Mouse (Mus musculus): ENCODE results near the gene Ajm1. TPM values are rescaled to one million over a fixed set of nuclear protein-coding genes. Genes with fewer than 3 reads are reported as not detected.

The Ajm1 gene
- polyA plus RNA-seq, 1 experiment from 2014 or later, result 0.29 TPM

DNA sequence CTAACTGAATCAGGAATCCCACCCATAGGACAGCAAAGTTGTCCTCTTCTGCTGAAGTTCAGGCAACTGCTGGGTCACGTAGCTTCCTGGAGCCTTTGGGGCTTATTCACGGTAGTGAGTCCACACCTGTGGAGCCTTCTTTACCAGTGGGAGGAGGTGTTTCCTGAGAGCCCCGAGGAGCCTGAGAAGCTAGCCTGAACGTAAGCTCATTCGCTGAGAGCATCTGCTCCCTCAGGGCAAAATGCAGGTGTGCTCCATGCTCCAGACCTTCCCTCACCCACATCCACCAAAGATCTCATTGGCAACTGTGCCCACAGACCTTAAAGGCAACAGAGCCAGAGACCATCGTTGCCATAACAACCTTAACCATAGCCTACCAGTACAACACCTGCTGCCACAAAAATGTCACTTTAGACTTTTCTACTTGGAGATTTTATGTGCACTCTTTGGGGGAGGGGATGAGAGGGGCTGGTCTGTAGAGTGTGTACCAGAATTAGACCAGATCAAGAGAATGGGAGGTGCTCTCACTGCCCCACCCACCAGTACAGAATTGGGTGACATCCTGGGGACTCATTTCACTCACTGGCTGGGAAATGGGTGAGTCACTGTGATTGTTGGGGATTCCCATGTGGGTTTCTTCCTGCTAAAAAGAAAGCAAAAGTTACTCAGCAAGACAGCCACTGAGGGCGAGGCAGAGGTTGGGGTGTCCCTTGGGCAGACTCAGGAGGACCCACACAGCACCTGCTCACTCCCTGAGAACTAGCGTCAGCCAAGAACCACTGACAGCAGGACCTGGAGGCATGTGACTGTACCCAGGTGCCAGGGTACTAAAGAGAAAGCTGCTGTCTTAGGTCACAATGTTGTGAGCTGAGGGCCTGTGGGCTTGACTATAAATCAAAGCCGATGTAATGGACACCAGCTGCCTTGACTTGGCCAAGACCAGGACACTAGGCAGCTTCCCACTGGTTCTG is 32.3 kb downstream of the Ajm1 start:
- no peak for DNase-seq (ENCODE audit: low spot score)
- no peak for ATAC-seq (ENCODE audit: low FRiP score, low TSS enrichment)
- 62% methylated on average over 9 of the region's 9 CpGs for WGBS
- no peaks in the 10 kb centered on the region for H3K9me3 ChIP-seq (ENCODE audit: control insufficient read depth, low read length)
- H3K9ac ChIP-seq (ENCODE audit: low read length), result no peak overlapping the region
- no peak overlapping the region for H3K4me2 ChIP-seq (replicated peaks; ENCODE audit: low read depth)
- no peaks in the 10 kb centered on the region for H3K27me3 ChIP-seq (ENCODE audit: control insufficient read depth, insufficient read depth, low read length)
- no peaks in the 10 kb centered on the region for H3K4me1 ChIP-seq (replicated peaks; ENCODE audit: control insufficient read depth, insufficient read depth)
- no peak overlapping the region for H3K4me3 ChIP-seq (ENCODE audit: low read depth, low read length)
- H3K27ac ChIP-seq (replicated peaks), result no peak overlapping the region
- H3K36me3 ChIP-seq (ENCODE audit: control insufficient read depth, insufficient read depth, low read length), result no peaks in the 10 kb centered on the region
- TF ChIP-seq CTCF (IDR thresholded peaks at IDR 0.05; ENCODE audit: low read depth) (no peak), EP300 (optimal IDR thresholded peaks at IDR 0.05) (no peak)

DNA sequence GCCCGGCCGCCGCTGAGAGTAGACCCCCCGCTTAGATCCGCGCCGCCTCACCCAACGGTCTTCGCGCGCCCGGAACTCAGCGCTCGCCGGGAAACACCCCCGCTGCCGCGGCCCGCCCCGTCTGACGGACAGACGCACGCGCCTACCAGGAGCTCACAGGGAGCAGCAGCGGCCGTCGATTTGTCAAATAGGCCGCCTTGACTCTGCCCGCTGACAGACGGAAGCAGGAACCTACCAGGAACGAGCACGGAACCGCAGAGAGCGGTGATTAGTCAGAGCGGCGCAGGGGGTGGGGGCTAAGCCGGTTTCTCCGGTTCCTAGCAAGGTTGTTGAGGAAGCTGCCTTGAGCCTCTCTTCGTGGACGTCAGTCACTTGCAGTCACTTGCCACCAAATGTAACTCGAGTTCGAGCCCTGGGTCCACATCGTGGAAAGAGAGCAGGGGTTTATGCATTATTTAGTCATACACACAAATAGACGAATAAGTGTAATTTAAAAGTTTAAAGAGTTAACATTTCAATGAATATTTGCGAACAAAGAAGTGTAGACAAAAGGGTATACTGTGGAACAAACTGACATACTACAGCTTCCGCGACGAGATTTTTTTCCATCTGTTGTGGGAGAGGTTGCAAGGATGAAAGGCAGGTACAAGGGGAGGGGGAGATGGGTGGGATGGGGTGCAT is 34.6 kb downstream of the Ajm1 start, which contains the start of gene Traf2:
TSS of gene Traf2 (minus strand) at position 130 of the 681 bp plus-strand sequence.
- 2% methylated on average over 48 of the region's 48 CpGs for WGBS
- peak within 1 kb of the TSS; percentile 80 for H3K9ac ChIP-seq (ENCODE audit: low read length)
- H3K27me3 ChIP-seq (ENCODE audit: control insufficient read depth, insufficient read depth, low read length), result no peaks in the 10 kb centered on the region
- peak within 1 kb of the TSS; percentile 61 for H3K27ac ChIP-seq (replicated peaks)
- no peaks in the 10 kb centered on the region for H3K4me1 ChIP-seq (replicated peaks; ENCODE audit: control insufficient read depth, insufficient read depth)
- H3K4me2 ChIP-seq (replicated peaks; ENCODE audit: low read depth), result peak within 1 kb of the TSS; percentile 79
- DNase-seq (ENCODE audit: low spot score), result peak; percentile 99
- peak; percentile 86 for TF ChIP-seq EP300 (optimal IDR thresholded peaks at IDR 0.05)
- no peak for TF ChIP-seq CTCF (IDR thresholded peaks at IDR 0.05; ENCODE audit: low read depth)
- peak within 1 kb of the TSS; percentile 76 for H3K4me3 ChIP-seq (ENCODE audit: low read depth, low read length)
- peak; percentile 100 for ATAC-seq (ENCODE audit: low FRiP score, low TSS enrichment)
- H3K9me3 ChIP-seq (ENCODE audit: control insufficient read depth, low read length), result no peaks in the 10 kb centered on the region
- H3K36me3 ChIP-seq (ENCODE audit: control insufficient read depth, insufficient read depth, low read length), result no peaks in the 10 kb centered on the region

DNA sequence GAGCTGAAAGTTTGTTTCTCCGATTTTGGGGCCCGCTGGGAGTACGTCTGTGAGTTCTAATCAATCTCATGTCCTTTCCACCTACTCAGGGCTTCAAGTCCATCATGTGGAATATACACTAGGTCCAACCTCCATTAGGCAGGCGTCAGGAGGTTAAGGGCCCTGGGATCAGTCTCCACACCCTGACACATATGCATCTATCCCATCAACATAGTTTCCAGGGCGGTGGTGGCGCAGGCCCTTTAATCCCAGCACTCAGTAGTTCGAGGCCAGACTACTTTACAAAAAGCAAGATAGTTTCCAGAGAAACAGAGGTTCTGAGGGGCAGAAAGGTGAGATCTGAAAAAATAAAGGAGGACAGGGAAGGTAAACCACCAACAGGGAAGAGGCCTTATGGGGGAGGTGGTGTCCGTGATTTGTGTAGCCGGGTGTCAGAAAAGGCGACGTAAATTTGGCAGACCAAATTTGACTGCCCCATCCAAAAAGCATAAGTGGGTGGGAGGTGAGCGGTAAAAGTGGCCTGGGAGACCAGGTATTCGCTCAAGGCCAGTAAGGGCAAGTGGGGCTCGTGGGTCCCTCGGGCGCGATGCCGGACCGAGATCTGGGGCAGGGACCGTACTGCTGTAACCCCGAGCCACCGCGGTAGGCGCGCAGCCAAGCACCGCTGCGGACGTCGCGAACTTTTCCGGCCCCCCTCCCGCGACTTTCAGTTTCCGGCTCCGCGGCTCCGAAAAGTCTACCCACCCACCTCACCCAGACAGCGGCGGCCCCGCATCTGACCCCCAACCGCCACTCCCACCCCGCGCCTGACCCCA is 35.4 kb downstream of the Ajm1 start:
- Histone ChIP-seq H3K4me3 (ENCODE audit: low read depth, low read length) (peak overlapping the region; percentile 76), H3K9ac (ENCODE audit: low read length) (peak overlapping the region; percentile 80), H3K4me2 (replicated peaks; ENCODE audit: low read depth) (peak overlapping the region; percentile 79), H3K36me3 (ENCODE audit: control insufficient read depth, insufficient read depth, low read length) (no peaks in the 10 kb centered on the region), H3K9me3 (ENCODE audit: control insufficient read depth, low read length) (no peaks in the 10 kb centered on the region), H3K27me3 (ENCODE audit: control insufficient read depth, insufficient read depth, low read length) (no peaks in the 10 kb centered on the region), H3K27ac (replicated peaks) (peak overlapping the region; percentile 61), H3K4me1 (replicated peaks; ENCODE audit: control insufficient read depth, insufficient read depth) (no peaks in the 10 kb centered on the region)
- ATAC-seq (ENCODE audit: low FRiP score, low TSS enrichment), result peak; percentile 64
- no peak for DNase-seq (ENCODE audit: low spot score)
- TF ChIP-seq CTCF (IDR thresholded peaks at IDR 0.05; ENCODE audit: low read depth), result no peak
- TF ChIP-seq EP300 (optimal IDR thresholded peaks at IDR 0.05), result no peak
- WGBS, result 5% methylated on average over 40 of the region's 43 CpGs

DNA sequence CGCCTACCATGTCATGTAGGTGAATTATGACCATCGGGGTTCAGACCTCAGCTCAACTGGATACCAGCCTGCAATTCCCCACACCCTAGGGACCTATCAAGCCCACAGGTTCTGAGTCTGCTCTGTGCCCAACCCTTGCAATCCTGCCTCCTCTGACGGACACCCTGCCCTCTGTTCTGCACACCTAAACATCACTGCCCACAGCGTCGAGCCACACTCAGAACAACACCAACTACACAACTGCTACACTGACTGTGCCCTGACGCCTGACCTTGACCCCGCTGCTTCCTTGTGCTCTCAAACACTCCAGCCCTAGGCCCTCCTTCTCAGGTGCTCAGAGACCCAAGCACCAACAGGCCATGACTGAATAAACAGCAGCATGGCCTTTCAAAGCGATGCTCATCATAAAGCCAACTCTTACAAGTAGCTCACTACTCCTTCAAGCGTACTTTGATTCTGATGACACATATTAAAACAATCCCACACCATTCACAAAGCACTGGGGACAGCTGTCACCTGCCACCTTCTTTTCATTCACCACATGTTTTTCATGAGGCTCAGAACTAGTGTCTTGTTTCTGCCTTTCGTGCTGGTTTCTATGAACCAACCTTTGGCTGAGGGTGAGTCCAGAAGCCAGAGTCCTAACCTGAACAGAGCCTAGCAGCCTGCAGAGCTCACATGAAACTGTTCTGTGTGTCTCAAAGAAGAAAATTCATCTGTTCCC is 39.8 kb downstream of the Ajm1 start:
- TF ChIP-seq CTCF (IDR thresholded peaks at IDR 0.05; ENCODE audit: low read depth) (no peak), EP300 (optimal IDR thresholded peaks at IDR 0.05) (no peak)
- WGBS, result 75% methylated on average over 10 of the region's 10 CpGs
- Histone ChIP-seq H3K9ac (ENCODE audit: low read length) (no peak overlapping the region), H3K4me1 (replicated peaks; ENCODE audit: control insufficient read depth, insufficient read depth) (no peaks in the 10 kb centered on the region), H3K4me3 (ENCODE audit: low read depth, low read length) (no peak overlapping the region), H3K4me2 (replicated peaks; ENCODE audit: low read depth) (no peak overlapping the region), H3K27ac (replicated peaks) (no peak overlapping the region), H3K27me3 (ENCODE audit: control insufficient read depth, insufficient read depth, low read length) (no peaks in the 10 kb centered on the region), H3K36me3 (ENCODE audit: control insufficient read depth, insufficient read depth, low read length) (0 out of 2 replicates have a peak, but pooled peaks cover 2% of the 10 kb centered on the region), H3K9me3 (ENCODE audit: control insufficient read depth, low read length) (no peaks in the 10 kb centered on the region)
- ATAC-seq (ENCODE audit: low FRiP score, low TSS enrichment) (no peak), DNase-seq (ENCODE audit: low spot score) (no peak)

DNA sequence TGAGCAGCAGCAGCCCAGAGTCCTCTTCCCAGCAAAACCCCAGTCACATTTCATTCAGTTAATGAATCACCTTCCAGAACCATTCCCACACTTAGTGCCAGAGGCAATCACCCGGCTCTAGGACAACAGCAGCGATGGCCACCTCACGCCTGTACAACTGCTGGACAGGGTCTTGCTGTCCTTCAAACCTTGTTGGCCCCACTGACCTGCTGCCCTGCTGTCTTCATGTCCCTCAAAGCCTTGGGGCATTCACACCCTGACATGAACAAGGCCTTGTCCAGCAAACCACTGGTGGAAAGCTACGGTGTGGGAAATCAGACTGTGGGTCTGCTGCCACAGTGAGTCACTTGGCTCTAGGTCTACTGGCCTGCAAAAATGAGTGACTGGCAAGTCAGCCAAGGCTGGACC is 41.0 kb downstream of the Ajm1 start:
- no peak for DNase-seq (ENCODE audit: low spot score)
- H3K9ac ChIP-seq (ENCODE audit: low read length), result no peak overlapping the region
- no peaks in the 10 kb centered on the region for H3K9me3 ChIP-seq (ENCODE audit: control insufficient read depth, low read length)
- H3K27me3 ChIP-seq (ENCODE audit: control insufficient read depth, insufficient read depth, low read length), result no peaks in the 10 kb centered on the region
- peaks cover 4% of the 10 kb centered on the region; the same call in 1 of the 2 replicates for H3K36me3 ChIP-seq (ENCODE audit: control insufficient read depth, insufficient read depth, low read length)
- no peak overlapping the region for H3K4me3 ChIP-seq (ENCODE audit: low read depth, low read length)
- no peak for TF ChIP-seq EP300 (optimal IDR thresholded peaks at IDR 0.05)
- no peak for TF ChIP-seq CTCF (IDR thresholded peaks at IDR 0.05; ENCODE audit: low read depth)
- 96% methylated on average over 4 of the region's 4 CpGs for whole genome bisulfite sequencing
- no peak for ATAC-seq (ENCODE audit: low FRiP score, low TSS enrichment)
- no peaks in the 10 kb centered on the region for H3K4me1 ChIP-seq (replicated peaks; ENCODE audit: control insufficient read depth, insufficient read depth)
- no peak overlapping the region for H3K27ac ChIP-seq (replicated peaks)
- no peak overlapping the region for H3K4me2 ChIP-seq (replicated peaks; ENCODE audit: low read depth)

All from stomach, postnatal 0 days (tissue).